Mouse (Mus musculus): Measurements from ENCODE around the gene Rplp0. TPM values are rescaled to one million over a fixed set of nuclear protein-coding genes. Genes with fewer than 3 reads are reported as not detected.

Rplp0 gene
- total and polyA plus RNA-seq, 2 experiments from 2014 or later, result 796 to 1,861 TPM

DNA sequence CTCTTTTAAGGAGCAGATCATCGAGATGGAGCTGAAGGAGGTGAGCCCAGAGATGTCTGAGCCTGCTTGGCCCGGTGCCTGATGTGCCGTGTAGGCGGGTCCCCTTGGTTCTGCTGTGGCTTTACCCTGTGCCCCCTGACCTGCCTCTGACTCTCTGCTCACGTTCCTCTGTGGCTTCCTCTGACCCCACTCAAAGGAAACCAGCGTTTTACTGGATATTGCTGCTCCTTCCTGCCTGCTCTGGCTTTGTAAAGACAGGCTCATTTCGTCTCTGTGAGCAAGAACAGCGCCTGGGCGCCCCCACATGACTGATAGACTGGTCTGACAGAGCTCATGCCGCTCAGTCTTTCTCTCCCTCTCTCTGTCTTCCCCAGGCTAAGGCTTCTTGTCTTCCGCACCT is 31.8 kb downstream of the Rplp0 start:
- TF ChIP-seq CTCF (IDR thresholded peaks at IDR 0.05; ENCODE audit: low read depth), result no peak
- Histone ChIP-seq H3K27me3 (ENCODE audit: insufficient read depth, low read length) (no peaks in the 10 kb centered on the region), H3K36me3 (ENCODE audit: insufficient read depth, low read length) (peaks cover 84% of the 10 kb centered on the region), H3K4me1 (ENCODE audit: insufficient read depth, low read length) (no peaks in the 10 kb centered on the region), H3K9me3 (ENCODE audit: low read length) (no peaks in the 10 kb centered on the region), H3K9ac (replicated peaks; ENCODE audit: low read length) (no peak overlapping the region), H3K27ac (no peak overlapping the region), H3K4me3 (ENCODE audit: low read length) (no peak overlapping the region), H3K4me2 (ENCODE audit: low read depth, low read length) (no peak overlapping the region)
- WGBS, result 84% methylated on average over 11 of the region's 11 CpGs
- ATAC-seq (no peak), DNase-seq (ENCODE audit: low spot score) (no peak)

GRCm38 (mm10) chr5:115591506-115591905 is 32.2 kb downstream of the Rplp0 start:
- no peak overlapping the region for H3K4me3 ChIP-seq (ENCODE audit: low read length)
- no peak overlapping the region for H3K27ac ChIP-seq
- 97% methylated on average over 2 of the region's 2 CpGs for WGBS
- no peak for DNase-seq (ENCODE audit: low spot score)
- no peaks in the 10 kb centered on the region for H3K9me3 ChIP-seq (ENCODE audit: low read length)
- no peak overlapping the region for H3K4me2 ChIP-seq (ENCODE audit: low read depth, low read length)
- H3K27me3 ChIP-seq (ENCODE audit: insufficient read depth, low read length), result no peaks in the 10 kb centered on the region
- H3K36me3 ChIP-seq (ENCODE audit: insufficient read depth, low read length), result peaks cover 83% of the 10 kb centered on the region
- H3K4me1 ChIP-seq (ENCODE audit: insufficient read depth, low read length), result no peaks in the 10 kb centered on the region
- TF ChIP-seq CTCF (IDR thresholded peaks at IDR 0.05; ENCODE audit: low read depth), result no peak
- no peak for ATAC-seq
- no peak overlapping the region for H3K9ac ChIP-seq (replicated peaks; ENCODE audit: low read length)

GRCm38 (mm10) chr5:115603561-115603960 is 44.3 kb downstream of the Rplp0 start:
- H3K4me3 ChIP-seq (ENCODE audit: low read length), result no peak overlapping the region
- no peaks in the 10 kb centered on the region for H3K9me3 ChIP-seq (ENCODE audit: low read length)
- no peak overlapping the region for H3K27ac ChIP-seq
- no peak overlapping the region for H3K4me2 ChIP-seq (ENCODE audit: low read depth, low read length)
- H3K9ac ChIP-seq (replicated peaks; ENCODE audit: low read length), result no peak overlapping the region
- no peaks in the 10 kb centered on the region for H3K4me1 ChIP-seq (ENCODE audit: insufficient read depth, low read length)
- H3K27me3 ChIP-seq (ENCODE audit: insufficient read depth, low read length), result no peaks in the 10 kb centered on the region
- no peak for TF ChIP-seq CTCF (IDR thresholded peaks at IDR 0.05; ENCODE audit: low read depth)
- ATAC-seq, result no peak
- 95% methylated on average over 6 of the region's 6 CpGs for WGBS
- no peak for DNase-seq (ENCODE audit: low spot score)
- H3K36me3 ChIP-seq (ENCODE audit: insufficient read depth, low read length), result peaks cover 77% of the 10 kb centered on the region

GRCm38 (mm10) chr5:115611566-115611965 is 52.3 kb downstream of the Rplp0 start:
- Histone ChIP-seq H3K36me3 (ENCODE audit: insufficient read depth, low read length) (peaks cover 89% of the 10 kb centered on the region), H3K27me3 (ENCODE audit: insufficient read depth, low read length) (no peaks in the 10 kb centered on the region), H3K4me1 (ENCODE audit: insufficient read depth, low read length) (no peaks in the 10 kb centered on the region), H3K4me3 (ENCODE audit: low read length) (no peak overlapping the region), H3K4me2 (ENCODE audit: low read depth, low read length) (no peak overlapping the region), H3K27ac (no peak overlapping the region), H3K9ac (replicated peaks; ENCODE audit: low read length) (no peak overlapping the region), H3K9me3 (ENCODE audit: low read length) (no peaks in the 10 kb centered on the region)
- no peak for TF ChIP-seq CTCF (IDR thresholded peaks at IDR 0.05; ENCODE audit: low read depth)
- WGBS, result 90% methylated on average over 11 of the region's 11 CpGs
- no peak for ATAC-seq
- DNase-seq (ENCODE audit: low spot score), result no peak

Small RNA genes lying within 50 kb of the gene (microRNA-seq; reads per million reads assigned to microRNA genes)
- 0.35 to 0.36 reads per million in 2 experiments for gene Mir7029

Other genes with a start within 250 kb of the Rplp0 start
- 42.5 and 47.5 TPM in 2 replicates for gene Srsf9, start 232.3 kb upstream of the Rplp0 start, total RNA-seq (2014; rRNA removed)
- 119 and 127 TPM in 2 replicates for gene Srsf9, start 232.3 kb upstream of the Rplp0 start, polyA plus RNA-seq (2015; fragmentation: Nextera tagmentation; extraction: Ambion mirVana)
- 22.4 and 25.1 TPM in 2 replicates for gene Gatc, start 218.3 kb upstream of the Rplp0 start, total RNA-seq (2014; rRNA removed)
- gene Gatc, start 218.3 kb upstream of the Rplp0 start, polyA plus RNA-seq (2015; fragmentation: Nextera tagmentation; extraction: Ambion mirVana), result 27.5 and 32.1 TPM in 2 replicates
- 12.4 and 18.4 TPM in 2 replicates for gene Triap1, start 218.2 kb upstream of the Rplp0 start, total RNA-seq (2014; rRNA removed)
- 59.2 and 61.6 TPM in 2 replicates for gene Triap1, start 218.2 kb upstream of the Rplp0 start, polyA plus RNA-seq (2015; fragmentation: Nextera tagmentation; extraction: Ambion mirVana)
- gene Cox6a1, start 210.5 kb upstream of the Rplp0 start, total RNA-seq (2014; rRNA removed), result 1,147 and 1,391 TPM in 2 replicates
- 1,694 and 1,700 TPM in 2 replicates for gene Cox6a1, start 210.5 kb upstream of the Rplp0 start, polyA plus RNA-seq (2015; fragmentation: Nextera tagmentation; extraction: Ambion mirVana)
- 75.9 and 88.1 TPM in 2 replicates for gene Msi1, start 129.9 kb upstream of the Rplp0 start, total RNA-seq (2014; rRNA removed)
- gene Msi1, start 129.9 kb upstream of the Rplp0 start, polyA plus RNA-seq (2015; fragmentation: Nextera tagmentation; extraction: Ambion mirVana), result 45.1 and 46.2 TPM in 2 replicates
- not detected in 2 replicates for gene Pla2g1b, start 93.2 kb upstream of the Rplp0 start, total RNA-seq (2014; rRNA removed)
- gene Pla2g1b, start 93.2 kb upstream of the Rplp0 start, polyA plus RNA-seq (2015; fragmentation: Nextera tagmentation; extraction: Ambion mirVana), result not detected in 2 replicates
- 25.8 and 33.7 TPM in 2 replicates for gene Sirt4, start 74.7 kb upstream of the Rplp0 start, total RNA-seq (2014; rRNA removed)
- 20.2 and 21.8 TPM in 2 replicates for gene Sirt4, start 74.7 kb upstream of the Rplp0 start, polyA plus RNA-seq (2015; fragmentation: Nextera tagmentation; extraction: Ambion mirVana)
- 40.6 and 41.0 TPM in 2 replicates for gene Pxn, start 52.8 kb upstream of the Rplp0 start, total RNA-seq (2014; rRNA removed)
- 16.8 and 18.0 TPM in 2 replicates for gene Pxn, start 52.8 kb upstream of the Rplp0 start, polyA plus RNA-seq (2015; fragmentation: Nextera tagmentation; extraction: Ambion mirVana)
- gene Gcn1l1, start 5.8 kb downstream of the Rplp0 start, total RNA-seq (2014; rRNA removed), result 73.4 and 81.7 TPM in 2 replicates
- 22.8 and 24.3 TPM in 2 replicates for gene Gcn1l1, start 5.8 kb downstream of the Rplp0 start, polyA plus RNA-seq (2015; fragmentation: Nextera tagmentation; extraction: Ambion mirVana)
- 80.5 and 88.1 TPM in 2 replicates for gene Rab35, start 72.4 kb downstream of the Rplp0 start, total RNA-seq (2014; rRNA removed)
- 22.2 and 25.3 TPM in 2 replicates for gene Rab35, start 72.4 kb downstream of the Rplp0 start, polyA plus RNA-seq (2015; fragmentation: Nextera tagmentation; extraction: Ambion mirVana)
- gene Bicdl1, start 172.2 kb downstream of the Rplp0 start, total RNA-seq (2014; rRNA removed), result 124 and 134 TPM in 2 replicates
- gene Bicdl1, start 172.2 kb downstream of the Rplp0 start, polyA plus RNA-seq (2015; fragmentation: Nextera tagmentation; extraction: Ambion mirVana), result 28.8 and 31.7 TPM in 2 replicates